Mouse (Mus musculus): ENCODE data around the gene Olfr180. TPM values are rescaled to one million over a fixed set of nuclear protein-coding genes. Genes with fewer than 3 reads are reported as not detected.

The Olfr180 gene
- not detected for polyA plus RNA-seq (2014; fragmentation: Illumina TruSeq; extraction: RNeasy Lipid Tissue Mini Kit (QIAGEN cat#74804); ENCODE audit: low read depth, low replicate concordance)

GRCm38 (mm10) chr16:58929292-58929691, at the start of gene Olfr180:
Gene Olfr180, minus strand, starts transcription at chr16:58929392.

GRCm38 (mm10) chr16:58928655-58929054, 537 bp downstream of the Olfr180 start, which contains the start of gene Olfr181:
Gene Olfr181, minus strand, starts transcription at chr16:58928755.

GRCm38 (mm10) chr16:58891963-58892362, 37.2 kb downstream of the Olfr180 start, which contains the start of gene Olfr178:
Gene Olfr178, minus strand, starts transcription at chr16:58892063.

GRCm38 (mm10) chr16:58874668-58875067, 54.5 kb downstream of the Olfr180 start, which contains the start of gene Olfr177:
Gene Olfr177, minus strand, starts transcription at chr16:58874768.

Other genes with a start within 250 kb of the Olfr180 start
- gene Gpr15, start 210.3 kb downstream of the Olfr180 start, polyA plus RNA-seq (2014; fragmentation: Illumina TruSeq; extraction: RNeasy Lipid Tissue Mini Kit (QIAGEN cat#74804); ENCODE audit: low read depth, low replicate concordance): not detected
- gene Cldnd1, start 201.5 kb downstream of the Olfr180 start, polyA plus RNA-seq (2014; fragmentation: Illumina TruSeq; extraction: RNeasy Lipid Tissue Mini Kit (QIAGEN cat#74804); ENCODE audit: low read depth, low replicate concordance): 106 TPM
- gene Olfr172, start 166.2 kb downstream of the Olfr180 start, polyA plus RNA-seq (2014; fragmentation: Illumina TruSeq; extraction: RNeasy Lipid Tissue Mini Kit (QIAGEN cat#74804); ENCODE audit: low read depth, low replicate concordance): not detected
- gene Olfr173, start 129.1 kb downstream of the Olfr180 start, polyA plus RNA-seq (2014; fragmentation: Illumina TruSeq; extraction: RNeasy Lipid Tissue Mini Kit (QIAGEN cat#74804); ENCODE audit: low read depth, low replicate concordance): not detected
- not detected for gene Olfr175-ps1, start 102.6 kb downstream of the Olfr180 start, polyA plus RNA-seq (2014; fragmentation: Illumina TruSeq; extraction: RNeasy Lipid Tissue Mini Kit (QIAGEN cat#74804); ENCODE audit: low read depth, low replicate concordance)
- not detected for gene Olfr177, start 54.6 kb downstream of the Olfr180 start, polyA plus RNA-seq (2014; fragmentation: Illumina TruSeq; extraction: RNeasy Lipid Tissue Mini Kit (QIAGEN cat#74804); ENCODE audit: low read depth, low replicate concordance)
- gene Olfr178, start 37.3 kb downstream of the Olfr180 start, polyA plus RNA-seq (2014; fragmentation: Illumina TruSeq; extraction: RNeasy Lipid Tissue Mini Kit (QIAGEN cat#74804); ENCODE audit: low read depth, low replicate concordance): not detected
- gene Olfr181, start 637 bp downstream of the Olfr180 start, polyA plus RNA-seq (2014; fragmentation: Illumina TruSeq; extraction: RNeasy Lipid Tissue Mini Kit (QIAGEN cat#74804); ENCODE audit: low read depth, low replicate concordance): not detected
- not detected for gene Olfr183, start 66.0 kb upstream of the Olfr180 start, polyA plus RNA-seq (2014; fragmentation: Illumina TruSeq; extraction: RNeasy Lipid Tissue Mini Kit (QIAGEN cat#74804); ENCODE audit: low read depth, low replicate concordance)
- gene Olfr186, start 100.9 kb upstream of the Olfr180 start, polyA plus RNA-seq (2014; fragmentation: Illumina TruSeq; extraction: RNeasy Lipid Tissue Mini Kit (QIAGEN cat#74804); ENCODE audit: low read depth, low replicate concordance): not detected
- not detected for gene Olfr187, start 110.4 kb upstream of the Olfr180 start, polyA plus RNA-seq (2014; fragmentation: Illumina TruSeq; extraction: RNeasy Lipid Tissue Mini Kit (QIAGEN cat#74804); ENCODE audit: low read depth, low replicate concordance)
- not detected for gene Olfr190, start 148.6 kb upstream of the Olfr180 start, polyA plus RNA-seq (2014; fragmentation: Illumina TruSeq; extraction: RNeasy Lipid Tissue Mini Kit (QIAGEN cat#74804); ENCODE audit: low read depth, low replicate concordance)
- gene Olfr191, start 160.4 kb upstream of the Olfr180 start, polyA plus RNA-seq (2014; fragmentation: Illumina TruSeq; extraction: RNeasy Lipid Tissue Mini Kit (QIAGEN cat#74804); ENCODE audit: low read depth, low replicate concordance): not detected
- gene Olfr193, start 182.5 kb upstream of the Olfr180 start, polyA plus RNA-seq (2014; fragmentation: Illumina TruSeq; extraction: RNeasy Lipid Tissue Mini Kit (QIAGEN cat#74804); ENCODE audit: low read depth, low replicate concordance): not detected
- not detected for gene Olfr194, start 191.7 kb upstream of the Olfr180 start, polyA plus RNA-seq (2014; fragmentation: Illumina TruSeq; extraction: RNeasy Lipid Tissue Mini Kit (QIAGEN cat#74804); ENCODE audit: low read depth, low replicate concordance)
- not detected for gene Olfr195, start 217.7 kb upstream of the Olfr180 start, polyA plus RNA-seq (2014; fragmentation: Illumina TruSeq; extraction: RNeasy Lipid Tissue Mini Kit (QIAGEN cat#74804); ENCODE audit: low read depth, low replicate concordance)
- not detected for gene Olfr196, start 241.1 kb upstream of the Olfr180 start, polyA plus RNA-seq (2014; fragmentation: Illumina TruSeq; extraction: RNeasy Lipid Tissue Mini Kit (QIAGEN cat#74804); ENCODE audit: low read depth, low replicate concordance)

Measured in adrenal gland, adult 10 weeks (tissue).